Mouse (Mus musculus): ENCODE measurements around the gene Uaca. TPM values are rescaled to one million over a fixed set of nuclear protein-coding genes. Genes with fewer than 3 reads are reported as not detected.

Uaca gene
- polyA plus RNA-seq (2014; fragmentation: Nextera tagmentation; extraction: Ambion mirVana): 13.7 and 15.2 TPM in 2 replicates

GRCm38 (mm10) chr9:60794210-60794840 is at the start of gene Uaca:
Gene Uaca (plus strand): TSS chr9:60794542.
- Histone ChIP-seq H3K27me3 (ENCODE audit: control insufficient read depth, insufficient read depth, low read length) (no peaks in the 10 kb centered on the region), H3K9me3 (ENCODE audit: control insufficient read depth, low read length) (no peaks in the 10 kb centered on the region), H3K4me2 (replicated peaks; ENCODE audit: low read depth, low read length) (peak within 1 kb of the TSS; percentile 94), H3K36me3 (ENCODE audit: control insufficient read depth, insufficient read depth, low read length) (no peaks in the 10 kb centered on the region), H3K27ac (ENCODE audit: low read depth, low read length) (peak within 1 kb of the TSS; percentile 67), H3K4me3 (ENCODE audit: low read length) (peak within 1 kb of the TSS; percentile 82), H3K9ac (ENCODE audit: low read depth, low read length) (peak within 1 kb of the TSS; percentile 78), H3K4me1 (ENCODE audit: control insufficient read depth, insufficient read depth, low read length) (peaks cover 4% of the 10 kb centered on the region; the same call in 1 of the 2 replicates)
- WGBS: 1% methylated on average over 43 of the region's 45 CpGs
- ATAC-seq (ENCODE audit: low FRiP score, low TSS enrichment): peak; percentile 99

- H3K36me3 ChIP-seq (ENCODE audit: control insufficient read depth, insufficient read depth, low read length): no peaks in the 10 kb centered on the region
- no peaks in the 10 kb centered on the region; the same call in 1 of the 2 replicates for H3K27me3 ChIP-seq (ENCODE audit: control insufficient read depth, insufficient read depth, low read length)
- WGBS: 32% methylated on average over 4 of the region's 4 CpGs
- ATAC-seq (ENCODE audit: low FRiP score, low TSS enrichment): no peak
- no peak overlapping the region for H3K4me2 ChIP-seq (replicated peaks; ENCODE audit: low read depth, low read length)
- no peak overlapping the region for H3K9ac ChIP-seq (ENCODE audit: low read depth, low read length)
- H3K27ac ChIP-seq (ENCODE audit: low read depth, low read length): no peak overlapping the region
- 0 out of 2 replicates have a peak, but pooled peaks cover 2% of the 10 kb centered on the region for H3K4me1 ChIP-seq (ENCODE audit: control insufficient read depth, insufficient read depth, low read length)
- no peaks in the 10 kb centered on the region for H3K9me3 ChIP-seq (ENCODE audit: control insufficient read depth, low read length)
- no peak overlapping the region for H3K4me3 ChIP-seq (ENCODE audit: low read length)
Observed at GRCm38 (mm10) chr9:60744971-60745370, 49.4 kb upstream of the Uaca start.

- no peaks in the 10 kb centered on the region for H3K36me3 ChIP-seq (ENCODE audit: control insufficient read depth, insufficient read depth, low read length)
- H3K27me3 ChIP-seq (ENCODE audit: control insufficient read depth, insufficient read depth, low read length): no peaks in the 10 kb centered on the region; the same call in 1 of the 2 replicates
- WGBS: 26% methylated on average over 6 of the region's 6 CpGs
- ATAC-seq (ENCODE audit: low FRiP score, low TSS enrichment): no peak
- no peaks in the 10 kb centered on the region for H3K9me3 ChIP-seq (ENCODE audit: control insufficient read depth, low read length)
- no peak overlapping the region for H3K4me2 ChIP-seq (replicated peaks; ENCODE audit: low read depth, low read length)
- H3K4me1 ChIP-seq (ENCODE audit: control insufficient read depth, insufficient read depth, low read length): 0 out of 2 replicates have a peak, but pooled peaks cover 2% of the 10 kb centered on the region
- H3K27ac ChIP-seq (ENCODE audit: low read depth, low read length): no peak overlapping the region
- H3K4me3 ChIP-seq (ENCODE audit: low read length): no peak overlapping the region
- H3K9ac ChIP-seq (ENCODE audit: low read depth, low read length): no peak overlapping the region
Observed at GRCm38 (mm10) chr9:60746561-60746960, 47.8 kb upstream of the Uaca start.

GRCm38 (mm10) chr9:60747672-60748071 is 46.7 kb upstream of the Uaca start:
- H3K4me1 ChIP-seq (ENCODE audit: control insufficient read depth, insufficient read depth, low read length): no peaks in the 10 kb centered on the region
- no peaks in the 10 kb centered on the region for H3K36me3 ChIP-seq (ENCODE audit: control insufficient read depth, insufficient read depth, low read length)
- H3K27me3 ChIP-seq (ENCODE audit: control insufficient read depth, insufficient read depth, low read length): no peaks in the 10 kb centered on the region
- H3K4me3 ChIP-seq (ENCODE audit: low read length): no peak overlapping the region
- no peak overlapping the region for H3K27ac ChIP-seq (ENCODE audit: low read depth, low read length)
- no peak overlapping the region for H3K9ac ChIP-seq (ENCODE audit: low read depth, low read length)
- no peak for ATAC-seq (ENCODE audit: low FRiP score, low TSS enrichment)
- 83% methylated on average over 5 of the region's 5 CpGs for WGBS
- H3K9me3 ChIP-seq (ENCODE audit: control insufficient read depth, low read length): no peaks in the 10 kb centered on the region
- no peak overlapping the region for H3K4me2 ChIP-seq (replicated peaks; ENCODE audit: low read depth, low read length)

- Histone ChIP-seq H3K36me3 (ENCODE audit: control insufficient read depth, insufficient read depth, low read length) (no peaks in the 10 kb centered on the region), H3K4me2 (replicated peaks; ENCODE audit: low read depth, low read length) (no peak overlapping the region), H3K9ac (ENCODE audit: low read depth, low read length) (no peak overlapping the region), H3K27ac (ENCODE audit: low read depth, low read length) (no peak overlapping the region), H3K27me3 (ENCODE audit: control insufficient read depth, insufficient read depth, low read length) (no peaks in the 10 kb centered on the region), H3K4me3 (ENCODE audit: low read length) (no peak overlapping the region), H3K4me1 (ENCODE audit: control insufficient read depth, insufficient read depth, low read length) (no peaks in the 10 kb centered on the region), H3K9me3 (ENCODE audit: control insufficient read depth, low read length) (no peaks in the 10 kb centered on the region)
- ATAC-seq (ENCODE audit: low FRiP score, low TSS enrichment): no peak
- WGBS: 88% methylated on average over 2 of the region's 2 CpGs
Observed at GRCm38 (mm10) chr9:60748191-60748590, 46.2 kb upstream of the Uaca start.

GRCm38 (mm10) chr9:60749105-60749504 is 45.2 kb upstream of the Uaca start:
- no peak overlapping the region for H3K4me2 ChIP-seq (replicated peaks; ENCODE audit: low read depth, low read length)
- H3K27me3 ChIP-seq (ENCODE audit: control insufficient read depth, insufficient read depth, low read length): no peaks in the 10 kb centered on the region
- no peak overlapping the region for H3K4me3 ChIP-seq (ENCODE audit: low read length)
- H3K9me3 ChIP-seq (ENCODE audit: control insufficient read depth, low read length): no peaks in the 10 kb centered on the region
- no peak overlapping the region for H3K27ac ChIP-seq (ENCODE audit: low read depth, low read length)
- H3K9ac ChIP-seq (ENCODE audit: low read depth, low read length): no peak overlapping the region
- H3K4me1 ChIP-seq (ENCODE audit: control insufficient read depth, insufficient read depth, low read length): no peaks in the 10 kb centered on the region
- 95% methylated on average over 2 of the region's 2 CpGs for WGBS
- no peak for ATAC-seq (ENCODE audit: low FRiP score, low TSS enrichment)
- H3K36me3 ChIP-seq (ENCODE audit: control insufficient read depth, insufficient read depth, low read length): no peaks in the 10 kb centered on the region

- Histone ChIP-seq H3K4me3 (ENCODE audit: low read length) (no peak overlapping the region), H3K36me3 (ENCODE audit: control insufficient read depth, insufficient read depth, low read length) (no peaks in the 10 kb centered on the region), H3K27ac (ENCODE audit: low read depth, low read length) (no peak overlapping the region), H3K4me1 (ENCODE audit: control insufficient read depth, insufficient read depth, low read length) (no peaks in the 10 kb centered on the region), H3K4me2 (replicated peaks; ENCODE audit: low read depth, low read length) (no peak overlapping the region), H3K27me3 (ENCODE audit: control insufficient read depth, insufficient read depth, low read length) (no peaks in the 10 kb centered on the region), H3K9ac (ENCODE audit: low read depth, low read length) (no peak overlapping the region), H3K9me3 (ENCODE audit: control insufficient read depth, low read length) (no peaks in the 10 kb centered on the region)
- ATAC-seq (ENCODE audit: low FRiP score, low TSS enrichment): no peak
- 91% methylated on average over 5 of the region's 5 CpGs for whole genome bisulfite sequencing
Observed at GRCm38 (mm10) chr9:60751098-60751497, 43.2 kb upstream of the Uaca start.

- 40% methylated on average over 6 of the region's 6 CpGs for WGBS
- ATAC-seq (ENCODE audit: low FRiP score, low TSS enrichment): no peak
- H3K27ac ChIP-seq (ENCODE audit: low read depth, low read length): no peak overlapping the region
Observed at GRCm38 (mm10) chr9:60751971-60752370, 42.4 kb upstream of the Uaca start.

GRCm38 (mm10) chr9:60752636-60753035 is 41.7 kb upstream of the Uaca start:
- no peaks in the 10 kb centered on the region for H3K9me3 ChIP-seq (ENCODE audit: control insufficient read depth, low read length)
- no peaks in the 10 kb centered on the region for H3K36me3 ChIP-seq (ENCODE audit: control insufficient read depth, insufficient read depth, low read length)
- H3K9ac ChIP-seq (ENCODE audit: low read depth, low read length): no peak overlapping the region
- no peak overlapping the region for H3K4me2 ChIP-seq (replicated peaks; ENCODE audit: low read depth, low read length)
- H3K27ac ChIP-seq (ENCODE audit: low read depth, low read length): no peak overlapping the region
- H3K4me1 ChIP-seq (ENCODE audit: control insufficient read depth, insufficient read depth, low read length): peaks cover 9% of the 10 kb centered on the region
- ATAC-seq (ENCODE audit: low FRiP score, low TSS enrichment): no peak
- H3K4me3 ChIP-seq (ENCODE audit: low read length): no peak overlapping the region
- H3K27me3 ChIP-seq (ENCODE audit: control insufficient read depth, insufficient read depth, low read length): no peaks in the 10 kb centered on the region

More at GRCm38 (mm10) chr9:60751971-60752370, 42.4 kb upstream of the Uaca start:
- Histone ChIP-seq H3K9me3 (ENCODE audit: control insufficient read depth, low read length) (no peaks in the 10 kb centered on the region), H3K4me2 (replicated peaks; ENCODE audit: low read depth, low read length) (no peak overlapping the region), H3K36me3 (ENCODE audit: control insufficient read depth, insufficient read depth, low read length) (no peaks in the 10 kb centered on the region), H3K9ac (ENCODE audit: low read depth, low read length) (no peak overlapping the region), H3K4me3 (ENCODE audit: low read length) (no peak overlapping the region), H3K27me3 (ENCODE audit: control insufficient read depth, insufficient read depth, low read length) (no peaks in the 10 kb centered on the region), H3K4me1 (ENCODE audit: control insufficient read depth, insufficient read depth, low read length) (0 out of 2 replicates have a peak, but pooled peaks cover 4% of the 10 kb centered on the region)

Measured in kidney, embryonic 14.5 days (tissue).